Mouse (Mus musculus) liver, embryonic 14.5 days (tissue): ENCODE results near the gene Des. TPM values are rescaled to one million over a fixed set of nuclear protein-coding genes. Genes with fewer than 3 reads are reported as not detected.

Experiments used
- ATAC-seq: fragments of 200-750 bp; cut with Nextera tagmentation; 2 replicates; pipeline ENCODE4 v1.8.0; 2017; ENCODE audit warnings: moderate number of reproducible peaks, mild to moderate bottlenecking, moderate library complexity; ENCODE audit not compliant: insufficient read depth
- DNase-seq, 3 experiments: peaks; one replicate each; pipeline ENCODE4 v3.0.0-alpha.2; 2012 to 2013; ENCODE audit warnings: low read depth in 3 of 3, low spot score in 3 of 3
- H3K27ac ChIP-seq: fragments of 300-500 bp; sonication (generic); 2 replicates; pipeline ENCODE4 v1.5.1; 2014; ENCODE audit warnings: moderate library complexity, mild to moderate bottlenecking, control low read depth, inconsistent platforms
- H3K27me3 ChIP-seq: fragments of 300-500 bp; sonication (generic); 2 replicates; pipeline ENCODE4 v1.6.1; 2014; ENCODE audit warnings: mild to moderate bottlenecking, low read length, moderate library complexity; ENCODE audit not compliant: control insufficient read depth, insufficient read depth
- H3K36me3 ChIP-seq: fragments of 300-500 bp; sonication (generic); replicated peaks from 2 replicates; pipeline ENCODE4 v1.6.1; 2014; ENCODE audit warnings: low read depth; ENCODE audit not compliant: control insufficient read depth, insufficient read depth
- H3K4me1 ChIP-seq, 2 experiments: fragments of 200-500 bp in 1 of 2; fragments of 300-500 bp in 1 of 2; sonication (generic) in 1 of 2; replicated peaks; 2 replicates each; pipeline ENCODE4 v1.6.1; 2012 to 2014; ENCODE audit warnings: antibody characterized with exemption in 1 of 2, inconsistent platforms in 1 of 2, low read length in 1 of 2; ENCODE audit not compliant: control insufficient read depth in 2 of 2, insufficient read depth in 2 of 2
- H3K4me2 ChIP-seq: fragments of 300-500 bp; sonication (generic); 2 replicates; pipeline ENCODE4 v1.6.1; 2014; ENCODE audit warnings: low read depth, mild to moderate bottlenecking, control low read depth, moderate library complexity
- H3K4me3 ChIP-seq, 2 experiments: fragments of 200-500 bp in 1 of 2; fragments of 300-500 bp in 1 of 2; sonication (generic) in 1 of 2; 2 replicates each; pipeline ENCODE4 v1.5.1; 2012 to 2014; ENCODE audit warnings: low read depth in 2 of 2, low read length in 2 of 2, mild to moderate bottlenecking in 2 of 2, control low read depth in 1 of 2, inconsistent platforms in 1 of 2, moderate library complexity in 1 of 2; ENCODE audit not compliant: insufficient read depth in 1 of 2
- H3K9ac ChIP-seq: fragments of 300-500 bp; sonication (generic); replicated peaks from 2 replicates; pipeline ENCODE4 v1.6.1; 2014; ENCODE audit warnings: mild to moderate bottlenecking, control low read depth, moderate library complexity
- H3K9me3 ChIP-seq: fragments of 300-500 bp; sonication (generic); 2 replicates; pipeline ENCODE4 v1.6.1; 2016; ENCODE audit warnings: low read length, mixed read lengths; ENCODE audit not compliant: control insufficient read depth
- CTCF ChIP-seq: IDR thresholded peaks from 2 replicates; pipeline ENCODE4 v1.5.1; 2016; ENCODE audit warnings: antibody characterized with exemption, low read depth, control low read depth
- EP300 ChIP-seq: IDR thresholded peaks from 2 replicates; pipeline ENCODE4 v1.6.1; 2016; ENCODE audit warnings: antibody characterized with exemption, low read depth
- WGBS: fragments of 180-500 bp; shearing (Covaris S2); extraction: QIAGEN DNeasy Blood & Tissue Kit; methylation state at CpG from one replicate; pipeline ENCODE4 v1.1.7; 2014; ENCODE audit not compliant: insufficient replicate concordance; 5-methylcytosine and 5-hydroxymethylcytosine counted together
- polyA plus RNA-seq, 2 experiments: library from polyadenylated mRNA; depleted of rRNA in 1 of 2; stranded (reverse) in 1 of 2; unstranded in 1 of 2; fragments of >200 nt; fragmentation: Nextera tagmentation in 1 of 2; extraction: Ambion mirVana in 1 of 2; gene quantifications; 2 replicates each; pipeline versions ENCODE4 v1.2.1 to v1.2.3; 2012 to 2014

Gene Des
- polyA plus RNA-seq, 2 experiments, result 1.1 to 1.4 TPM

DNA sequence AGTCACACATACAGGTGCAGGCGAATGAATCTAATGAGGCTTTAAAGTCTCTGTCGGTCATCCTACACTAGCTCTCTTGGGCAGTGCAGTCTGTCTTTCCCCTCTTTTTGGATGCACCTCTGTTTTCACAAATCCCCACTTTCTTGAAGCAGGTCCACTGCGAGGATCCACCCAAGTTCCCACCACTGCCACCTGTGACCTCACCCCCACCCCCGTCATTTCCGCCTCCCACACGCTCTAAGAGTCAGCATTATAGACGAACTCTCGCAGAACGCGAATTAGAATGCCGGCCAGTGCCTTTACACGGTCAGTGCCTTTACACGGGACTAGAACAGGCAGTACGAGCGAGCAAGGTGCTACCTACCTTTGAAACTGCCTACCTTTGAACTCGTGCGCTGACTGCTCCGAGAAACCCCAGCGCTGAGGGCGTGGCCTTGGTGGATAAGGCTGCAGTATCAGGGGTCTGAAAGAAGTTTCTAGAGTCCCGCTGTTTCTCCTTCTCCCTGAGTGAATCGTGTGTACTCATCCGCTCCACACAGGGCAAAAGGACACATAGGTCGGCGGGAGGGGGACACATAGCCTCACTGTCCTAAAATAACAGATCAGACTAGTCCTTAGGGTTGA, 9.3 kb downstream of the Des start:
- no peak overlapping the region for H3K4me3 ChIP-seq

GRCm38 (mm10) chr1:75369984-75370660, 10.0 kb downstream of the Des start:
- DNase-seq (peak; percentile 14 to 35 (median 15)), ATAC-seq (peak; percentile 64; the same call in 1 of the 2 replicates)
- H3K27me3 ChIP-seq, result peaks cover 9% of the 10 kb centered on the region
- no peak overlapping the region for H3K9ac ChIP-seq
- WGBS, result 48% methylated on average over 13 of the region's 13 CpGs
- H3K9me3 ChIP-seq, result no peaks in the 10 kb centered on the region
- H3K4me3 ChIP-seq, result no peak overlapping the region
- 0 out of 4 replicates have a peak, but pooled peaks cover 0 to 2% of the 10 kb centered on the region in 2 experiments for H3K4me1 ChIP-seq
- no peaks in the 10 kb centered on the region for H3K36me3 ChIP-seq
- H3K4me2 ChIP-seq, result no peak overlapping the region
- TF ChIP-seq EP300, result no peak
- TF ChIP-seq CTCF, result no peak
- H3K27ac ChIP-seq, result no peak overlapping the region

More for the DNA sequence above, 9.3 kb downstream of the Des start:
- H3K36me3 ChIP-seq, result no peaks in the 10 kb centered on the region
- H3K27ac ChIP-seq, result no peak overlapping the region
- no peak overlapping the region; the same call in 1 of the 2 replicates for H3K4me2 ChIP-seq
- TF ChIP-seq CTCF (no peak), EP300 (no peak)
- WGBS, result 29% methylated on average over 25 of the region's 25 CpGs
- no peak for DNase-seq
- no peak for ATAC-seq
- 0 out of 4 replicates have a peak, but pooled peaks cover 0 to 2% of the 10 kb centered on the region in 2 experiments for H3K4me1 ChIP-seq
- no peak overlapping the region for H3K9ac ChIP-seq
- H3K27me3 ChIP-seq, result peaks cover 2% of the 10 kb centered on the region
- no peaks in the 10 kb centered on the region for H3K9me3 ChIP-seq

GRCm38 (mm10) chr1:75371317-75372095, 11.4 kb downstream of the Des start:
- Histone ChIP-seq H3K4me2 (no peak overlapping the region), H3K4me1 (0 out of 4 replicates have a peak, but pooled peaks cover 0 to 2% of the 10 kb centered on the region in 2 experiments), H3K9ac (no peak overlapping the region), H3K27ac (no peak overlapping the region), H3K4me3 (no peak overlapping the region), H3K9me3 (no peaks in the 10 kb centered on the region), H3K27me3 (peaks cover 15% of the 10 kb centered on the region), H3K36me3 (no peaks in the 10 kb centered on the region)
- TF ChIP-seq EP300 (no peak), CTCF (peak; percentile 64)
- DNase-seq (no peak), ATAC-seq (no peak)
- WGBS, result 41% methylated on average over 13 of the region's 13 CpGs

DNA sequence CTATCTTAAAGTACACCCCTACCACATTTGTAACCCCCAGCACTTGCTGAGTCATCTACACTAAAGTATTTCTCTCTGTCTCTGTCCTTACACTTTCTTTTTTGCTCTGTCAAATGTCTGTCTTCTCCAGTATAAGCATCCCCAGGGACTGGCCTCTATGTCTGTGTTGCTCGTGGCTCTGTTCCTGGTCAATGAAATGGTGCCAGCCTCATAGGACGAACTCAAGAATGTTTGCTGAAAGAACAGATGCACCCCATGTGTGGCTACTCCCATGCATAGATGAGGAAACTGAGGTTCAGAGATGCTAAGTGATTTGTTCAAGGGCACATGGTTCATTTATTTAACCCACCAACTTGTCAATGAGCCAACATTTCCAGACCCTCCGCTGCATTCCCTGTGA, 12.3 kb downstream of the Des start:
- Histone ChIP-seq H3K27ac (no peak overlapping the region), H3K9ac (no peak overlapping the region), H3K27me3 (peaks cover 15% of the 10 kb centered on the region), H3K4me2 (no peak overlapping the region), H3K4me3 (no peak overlapping the region), H3K4me1 (0 out of 4 replicates have a peak, but pooled peaks cover 0 to 2% of the 10 kb centered on the region in 2 experiments), H3K9me3 (no peaks in the 10 kb centered on the region), H3K36me3 (no peaks in the 10 kb centered on the region)
- no peak for TF ChIP-seq EP300
- TF ChIP-seq CTCF, result no peak
- WGBS, result 73% methylated on average over 3 of the region's 3 CpGs
- ATAC-seq (no peak), DNase-seq (no peak)
